Mouse (Mus musculus) limb, embryonic 14.5 days (tissue): ENCODE results near the gene Grin2c. TPM values are rescaled to one million over a fixed set of nuclear protein-coding genes. Genes with fewer than 3 reads are reported as not detected.

Source experiments
- ATAC-seq: fragments of 200-750 bp; cut with Nextera tagmentation; 2 replicates; pipeline ENCODE4 v1.8.0; 2017; ENCODE audit warnings: low read depth, moderate number of reproducible peaks, moderate TSS enrichment; ENCODE audit not compliant: low FRiP score
- DNase-seq: peaks from one replicate; pipeline ENCODE4 v3.0.0-alpha.2; 2015; ENCODE audit warnings: low spot score
- H3K27ac ChIP-seq: fragments of 300-500 bp; sonication (generic); replicated peaks from 2 replicates; pipeline ENCODE4 v1.5.1; 2014; ENCODE audit warnings: low read depth, mild to moderate bottlenecking, low read length, moderate library complexity, mixed read lengths
- H3K27me3 ChIP-seq: fragments of 300-500 bp; sonication (generic); 2 replicates; pipeline ENCODE4 v1.6.1; 2014; ENCODE audit warnings: low read length, mixed read lengths; ENCODE audit not compliant: control insufficient read depth, insufficient read depth
- H3K36me3 ChIP-seq: fragments of 300-500 bp; sonication (generic); 2 replicates; pipeline ENCODE4 v1.6.1; 2014; ENCODE audit warnings: mild to moderate bottlenecking, low read length, moderate library complexity, mixed read lengths; ENCODE audit not compliant: control insufficient read depth, insufficient read depth
- H3K4me1 ChIP-seq: fragments of 300-500 bp; sonication (generic); 2 replicates; pipeline ENCODE4 v1.6.1; 2014; ENCODE audit warnings: antibody characterized with exemption, low read length, mixed read lengths; ENCODE audit not compliant: control insufficient read depth, insufficient read depth
- H3K4me2 ChIP-seq: fragments of 300-500 bp; sonication (generic); replicated peaks from 2 replicates; pipeline ENCODE4 v1.6.1; 2014; ENCODE audit warnings: low read depth, mild to moderate bottlenecking, low read length, moderate library complexity; ENCODE audit not compliant: severe bottlenecking
- H3K4me3 ChIP-seq: fragments of 300-500 bp; sonication (generic); replicated peaks from 2 replicates; pipeline ENCODE4 v1.5.1; 2014; ENCODE audit warnings: low read length
- H3K9ac ChIP-seq: fragments of 300-500 bp; sonication (generic); 2 replicates; pipeline ENCODE4 v1.6.1; 2014; ENCODE audit warnings: mild to moderate bottlenecking, low read depth, low read length, moderate library complexity; ENCODE audit not compliant: severe bottlenecking
- H3K9me3 ChIP-seq: fragments of 300-500 bp; sonication (generic); 2 replicates; pipeline ENCODE4 v1.6.1; 2016; ENCODE audit warnings: low read length; ENCODE audit not compliant: control insufficient read depth
- POLR2A ChIP-seq: fragments of 200-500 bp; IDR thresholded peaks from 2 replicates; pipeline ENCODE4 v1.8.0; 2012; ENCODE audit warnings: inconsistent platforms, mild to moderate bottlenecking, moderate library complexity, borderline replicate concordance; ENCODE audit not compliant: insufficient read depth, insufficient read length; ENCODE audit errors: extremely low read depth
- WGBS: fragments of 180-500 bp; shearing (Covaris S2); extraction: QIAGEN DNeasy Blood & Tissue Kit; methylation state at CpG from one replicate; pipeline ENCODE4 v1.1.7; 2014; 5-methylcytosine and 5-hydroxymethylcytosine counted together
- polyA plus RNA-seq, 2 experiments: library from polyadenylated mRNA; depleted of rRNA in 1 of 2; stranded (reverse) in 1 of 2; unstranded in 1 of 2; fragments of >200 nt; fragmentation: Nextera tagmentation in 1 of 2; extraction: Ambion mirVana in 1 of 2; gene quantifications; 2 replicates each; pipeline versions ENCODE4 v1.2.1 to v1.2.3; 2012 to 2014

Grin2c gene
- polyA plus RNA-seq, 2 experiments: 0.21 TPM; not detected in 1

DNA sequence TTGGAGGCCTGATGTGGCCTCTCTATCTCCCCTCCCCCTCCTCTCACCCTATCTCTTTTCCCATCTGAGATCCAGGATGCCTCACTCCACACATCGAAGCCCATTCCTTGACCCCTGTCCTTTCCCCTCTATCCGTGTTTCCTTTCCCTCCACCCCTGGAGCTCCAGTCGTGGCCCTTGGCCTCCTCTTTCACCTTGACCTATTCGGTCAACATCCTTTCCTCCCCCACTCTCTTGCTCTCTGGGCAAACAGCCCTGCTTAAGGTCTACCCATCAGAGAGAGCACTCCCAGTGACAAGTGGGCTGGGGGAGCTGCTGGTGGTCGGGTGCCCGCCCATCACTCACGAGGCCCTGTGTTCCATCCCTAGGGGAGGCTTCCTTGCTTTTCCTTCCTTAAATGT lies 6.7 kb upstream of the Grin2c start:
- 0 out of 2 replicates have a peak, but pooled peaks cover under 1% of the 10 kb centered on the region for H3K27me3 ChIP-seq
- H3K36me3 ChIP-seq: peaks cover 12% of the 10 kb centered on the region
- H3K4me1 ChIP-seq: peaks cover 14% of the 10 kb centered on the region
- 66% methylated on average over 7 of the region's 7 CpGs for WGBS
- no peak overlapping the region for H3K9ac ChIP-seq
- TF ChIP-seq POLR2A: no peak
- H3K4me2 ChIP-seq: no peak overlapping the region
- H3K27ac ChIP-seq: no peak overlapping the region
- H3K9me3 ChIP-seq: no peaks in the 10 kb centered on the region
- H3K4me3 ChIP-seq: no peak overlapping the region
- ATAC-seq (no peak), DNase-seq (no peak)

- Histone ChIP-seq H3K36me3 (peaks cover 17% of the 10 kb centered on the region), H3K9me3 (no peaks in the 10 kb centered on the region), H3K27ac (no peak overlapping the region), H3K9ac (no peak overlapping the region), H3K4me1 (peaks cover 13% of the 10 kb centered on the region), H3K4me2 (no peak overlapping the region), H3K4me3 (no peak overlapping the region), H3K27me3 (peaks cover 8% of the 10 kb centered on the region)
- TF ChIP-seq POLR2A: no peak
- WGBS: 80% methylated on average over 10 of the region's 10 CpGs
- ATAC-seq (no peak), DNase-seq (no peak)
These were observed 6.0 kb upstream of the Grin2c start for GRCm38 (mm10) chr11:115272894-115273498.

- peaks cover 13% of the 10 kb centered on the region for H3K4me1 ChIP-seq
- no peaks in the 10 kb centered on the region for H3K9me3 ChIP-seq
- peaks cover 17% of the 10 kb centered on the region for H3K36me3 ChIP-seq
- DNase-seq (no peak), ATAC-seq (no peak)
- H3K27me3 ChIP-seq: peaks cover 23% of the 10 kb centered on the region
- no peak for TF ChIP-seq POLR2A
- no peak overlapping the region for H3K9ac ChIP-seq
- H3K27ac ChIP-seq: no peak overlapping the region
- no peak overlapping the region for H3K4me2 ChIP-seq
- no peak overlapping the region for H3K4me3 ChIP-seq
- WGBS: 59% methylated on average over 10 of the region's 10 CpGs
These were observed 4.4 kb upstream of the Grin2c start for GRCm38 (mm10) chr11:115271481-115271880.

DNA sequence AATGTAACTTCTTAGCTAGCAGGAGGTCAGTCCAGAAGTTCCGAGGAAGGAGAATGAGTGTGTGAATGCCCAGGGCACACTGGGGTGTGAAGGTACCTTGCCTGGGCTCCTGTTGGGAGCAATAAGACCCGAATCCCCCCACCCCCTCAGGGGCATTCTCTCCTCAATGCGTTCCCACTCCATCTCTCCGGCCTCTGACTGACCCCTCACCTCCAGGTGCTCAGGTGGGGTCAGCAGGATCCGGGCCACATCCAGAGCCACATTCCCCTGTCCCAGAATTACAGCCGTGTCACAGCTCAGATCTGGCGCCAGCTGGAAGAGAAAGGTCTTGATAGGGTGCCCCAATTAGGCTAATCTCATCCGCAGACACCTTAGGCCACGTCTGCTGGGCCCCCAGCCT lies 4.0 kb upstream of the Grin2c start:
- DNase-seq (no peak), ATAC-seq (no peak)
- H3K4me2 ChIP-seq: no peak overlapping the region
- no peak overlapping the region for H3K9ac ChIP-seq
- H3K27ac ChIP-seq: no peak overlapping the region
- WGBS: 73% methylated on average over 9 of the region's 9 CpGs
- no peaks in the 10 kb centered on the region for H3K9me3 ChIP-seq
- peaks cover 11% of the 10 kb centered on the region for H3K4me1 ChIP-seq
- H3K27me3 ChIP-seq: peaks cover 27% of the 10 kb centered on the region
- no peak overlapping the region for H3K4me3 ChIP-seq
- no peak for TF ChIP-seq POLR2A
- H3K36me3 ChIP-seq: peaks cover 17% of the 10 kb centered on the region

- TF ChIP-seq POLR2A: no peak
- peaks cover 17% of the 10 kb centered on the region for H3K36me3 ChIP-seq
- H3K27me3 ChIP-seq: peaks cover 34% of the 10 kb centered on the region
- DNase-seq: peak; percentile 84
- peaks cover 8% of the 10 kb centered on the region for H3K4me1 ChIP-seq
- ATAC-seq: no peak; the same call in none of the 2 replicates
- no peak overlapping the region for H3K4me2 ChIP-seq
- H3K27ac ChIP-seq: no peak overlapping the region
- H3K4me3 ChIP-seq: no peak overlapping the region
- no peaks in the 10 kb centered on the region for H3K9me3 ChIP-seq
- WGBS: 32% methylated on average over 19 of the region's 19 CpGs
- no peak overlapping the region for H3K9ac ChIP-seq
These were observed 3.3 kb upstream of the Grin2c start for GRCm38 (mm10) chr11:115270148-115270861.
